Mouse (Mus musculus) midbrain, postnatal 0 days (tissue): Measurements from ENCODE around the gene Sf3b1. TPM values are rescaled to one million over a fixed set of nuclear protein-coding genes. Genes with fewer than 3 reads are reported as not detected.
A peak's percentile ranks its signal among the peaks of the same experiment; 100 is the strongest.

Experiments used
- ATAC-seq: fragments of 200-750 bp; cut with Nextera tagmentation; 2 replicates; pipeline ENCODE4 v1.8.0; 2017; ENCODE audit warnings: moderate number of reproducible peaks, mild to moderate bottlenecking, moderate TSS enrichment, moderate library complexity; ENCODE audit not compliant: low FRiP score
- DNase-seq: peaks from one replicate; pipeline ENCODE4 v3.0.0-alpha.2; 2015; ENCODE audit warnings: low spot score
- H3K27ac ChIP-seq: fragments of 300-500 bp; sonication (generic); 2 replicates; pipeline ENCODE4 v1.5.1; 2014; ENCODE audit warnings: low read depth, mild to moderate bottlenecking, low read length, mixed read lengths
- H3K27me3 ChIP-seq: fragments of 300-500 bp; sonication (generic); 2 replicates; pipeline ENCODE4 v1.6.1; 2014; ENCODE audit warnings: low read length, control low read depth, mixed read lengths; ENCODE audit not compliant: insufficient read depth
- H3K36me3 ChIP-seq: fragments of 300-500 bp; sonication (generic); 2 replicates; pipeline ENCODE4 v1.6.1; 2014; ENCODE audit warnings: low read length, control low read depth, mixed read lengths; ENCODE audit not compliant: insufficient read depth
- H3K4me1 ChIP-seq: fragments of 300-500 bp; sonication (generic); 2 replicates; pipeline ENCODE4 v1.6.1; 2014; ENCODE audit warnings: mild to moderate bottlenecking, control low read depth, antibody characterized with exemption, low read length, mixed read lengths; ENCODE audit not compliant: insufficient read depth
- H3K4me2 ChIP-seq: fragments of 300-500 bp; sonication (generic); 2 replicates; pipeline ENCODE4 v1.6.1; 2014; ENCODE audit warnings: low read depth, mild to moderate bottlenecking, low read length, mixed read lengths; ENCODE audit not compliant: poor library complexity, severe bottlenecking
- H3K4me3 ChIP-seq: fragments of 300-500 bp; sonication (generic); 2 replicates; pipeline ENCODE4 v1.5.1; 2014; ENCODE audit warnings: low read depth, mild to moderate bottlenecking, low read length, moderate library complexity
- H3K9ac ChIP-seq: fragments of 300-500 bp; sonication (generic); replicated peaks from 2 replicates; pipeline ENCODE4 v1.6.1; 2014; ENCODE audit warnings: mild to moderate bottlenecking, low read length, moderate library complexity, mixed read lengths; ENCODE audit not compliant: poor library complexity, severe bottlenecking
- H3K9me3 ChIP-seq: fragments of 300-500 bp; sonication (generic); 2 replicates; pipeline ENCODE4 v1.6.1; 2016; ENCODE audit warnings: low read length, control low read depth
- CTCF ChIP-seq: IDR thresholded peaks from 2 replicates; pipeline ENCODE4 v1.5.1; 2016; ENCODE audit warnings: antibody characterized with exemption, mild to moderate bottlenecking
- WGBS: fragments of 180-500 bp; shearing (Covaris S2); extraction: QIAGEN DNeasy Blood & Tissue Kit; methylation state at CpG from one replicate; pipeline ENCODE4 v1.1.7; 2014; 5-methylcytosine and 5-hydroxymethylcytosine counted together
- polyA plus RNA-seq: library from polyadenylated mRNA; unstranded; fragments of >200 nt; fragmentation: Nextera tagmentation; extraction: Ambion mirVana; gene quantifications from 2 replicates; pipeline ENCODE4 v1.2.1, GENCODE M21; 2015
- total RNA-seq: library from RNA; depleted of rRNA; stranded (reverse); fragments of >200 nt; gene quantifications from 2 replicates; pipeline ENCODE4 v1.2.3, GENCODE M21; 2014

Gene Sf3b1
- total and polyA plus RNA-seq, 2 experiments from 2014 or later, result 171 to 282 TPM

DNA sequence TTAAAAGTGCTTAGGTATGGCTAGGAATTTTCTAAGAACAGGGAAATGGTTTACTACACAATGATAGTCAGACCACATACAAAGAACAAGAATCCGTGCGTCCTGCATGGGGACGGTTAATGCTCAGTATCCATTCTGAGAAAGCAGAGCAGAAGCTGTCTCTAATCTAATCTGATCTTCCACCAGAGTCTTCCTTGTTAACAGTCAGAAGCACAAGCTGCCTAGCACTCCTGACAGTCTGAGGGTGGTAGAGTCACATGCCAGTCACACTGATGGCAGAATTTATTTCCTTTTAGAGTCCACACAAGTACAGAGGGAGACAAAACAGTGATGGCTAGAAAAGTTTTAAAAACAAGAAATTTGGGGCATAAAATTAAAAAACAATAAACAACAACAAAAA lies 41.5 kb downstream of the Sf3b1 start:
- no peaks in the 10 kb centered on the region for H3K27me3 ChIP-seq
- no peak for TF ChIP-seq CTCF
- no peak for ATAC-seq
- no peak overlapping the region for H3K27ac ChIP-seq
- H3K36me3 ChIP-seq, result peaks cover 17% of the 10 kb centered on the region
- no peak overlapping the region for H3K4me2 ChIP-seq
- H3K4me1 ChIP-seq, result no peaks in the 10 kb centered on the region
- WGBS, result 89% methylated on average over 3 of the region's 3 CpGs
- no peaks in the 10 kb centered on the region for H3K9me3 ChIP-seq
- DNase-seq, result no peak
- no peak overlapping the region for H3K4me3 ChIP-seq
- H3K9ac ChIP-seq, result no peak overlapping the region

DNA sequence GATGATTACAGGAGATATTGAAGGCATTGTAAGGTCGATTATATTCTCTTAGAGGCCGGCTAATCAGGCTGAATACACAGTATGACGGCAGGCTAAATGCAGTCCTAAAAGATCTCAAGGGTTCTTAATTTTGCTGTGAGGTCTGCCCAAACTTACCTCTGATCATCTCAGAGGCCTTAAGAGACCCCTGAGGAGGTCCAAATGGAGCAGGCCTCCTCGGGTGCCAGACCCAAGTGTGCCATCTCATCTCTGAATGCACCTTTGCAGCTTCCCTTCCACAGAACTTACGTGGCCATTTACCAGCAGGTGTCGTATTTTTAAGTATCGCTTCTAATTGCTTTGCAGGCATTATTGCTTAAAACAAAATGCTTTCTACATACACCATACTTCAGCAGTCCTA lies 43.1 kb downstream of the Sf3b1 start:
- no peak for ATAC-seq

GRCm38 (mm10) chr1:54983339-54983738 lies 43.9 kb downstream of the Sf3b1 start:
- WGBS, result 71% methylated on average over 3 of the region's 3 CpGs

More for the DNA sequence above, 43.1 kb downstream of the Sf3b1 start:
- no peak overlapping the region for H3K9ac ChIP-seq
- 93% methylated on average over 7 of the region's 7 CpGs for whole genome bisulfite sequencing
- no peaks in the 10 kb centered on the region for H3K27me3 ChIP-seq
- no peak overlapping the region for H3K4me2 ChIP-seq
- peaks cover 15% of the 10 kb centered on the region for H3K36me3 ChIP-seq
- no peak overlapping the region for H3K27ac ChIP-seq
- TF ChIP-seq CTCF, result no peak
- H3K9me3 ChIP-seq, result no peaks in the 10 kb centered on the region
- no peak for DNase-seq
- no peak overlapping the region for H3K4me3 ChIP-seq
- H3K4me1 ChIP-seq, result no peaks in the 10 kb centered on the region

GRCm38 (mm10) chr1:54982636-54983035 lies 44.6 kb downstream of the Sf3b1 start:
- no peak overlapping the region for H3K4me2 ChIP-seq
- 91% methylated on average over 3 of the region's 3 CpGs for WGBS
- no peaks in the 10 kb centered on the region for H3K9me3 ChIP-seq
- peaks cover 12% of the 10 kb centered on the region; the same call in 1 of the 2 replicates for H3K36me3 ChIP-seq
- TF ChIP-seq CTCF, result no peak
- no peaks in the 10 kb centered on the region for H3K4me1 ChIP-seq
- ATAC-seq, result no peak
- H3K27ac ChIP-seq, result no peak overlapping the region
- H3K4me3 ChIP-seq, result no peak overlapping the region
- H3K9ac ChIP-seq, result no peak overlapping the region
- DNase-seq, result no peak
- H3K27me3 ChIP-seq, result no peaks in the 10 kb centered on the region

More at GRCm38 (mm10) chr1:54983339-54983738, 43.9 kb downstream of the Sf3b1 start:
- H3K9ac ChIP-seq, result no peak overlapping the region
- no peak overlapping the region for H3K27ac ChIP-seq
- H3K9me3 ChIP-seq, result no peaks in the 10 kb centered on the region
- no peaks in the 10 kb centered on the region for H3K4me1 ChIP-seq
- TF ChIP-seq CTCF, result peak; percentile 71
- ATAC-seq (no peak), DNase-seq (peak; percentile 36)
- no peaks in the 10 kb centered on the region for H3K27me3 ChIP-seq
- H3K36me3 ChIP-seq, result peaks cover 12% of the 10 kb centered on the region; the same call in 1 of the 2 replicates
- no peak overlapping the region for H3K4me2 ChIP-seq
- no peak overlapping the region for H3K4me3 ChIP-seq

DNA sequence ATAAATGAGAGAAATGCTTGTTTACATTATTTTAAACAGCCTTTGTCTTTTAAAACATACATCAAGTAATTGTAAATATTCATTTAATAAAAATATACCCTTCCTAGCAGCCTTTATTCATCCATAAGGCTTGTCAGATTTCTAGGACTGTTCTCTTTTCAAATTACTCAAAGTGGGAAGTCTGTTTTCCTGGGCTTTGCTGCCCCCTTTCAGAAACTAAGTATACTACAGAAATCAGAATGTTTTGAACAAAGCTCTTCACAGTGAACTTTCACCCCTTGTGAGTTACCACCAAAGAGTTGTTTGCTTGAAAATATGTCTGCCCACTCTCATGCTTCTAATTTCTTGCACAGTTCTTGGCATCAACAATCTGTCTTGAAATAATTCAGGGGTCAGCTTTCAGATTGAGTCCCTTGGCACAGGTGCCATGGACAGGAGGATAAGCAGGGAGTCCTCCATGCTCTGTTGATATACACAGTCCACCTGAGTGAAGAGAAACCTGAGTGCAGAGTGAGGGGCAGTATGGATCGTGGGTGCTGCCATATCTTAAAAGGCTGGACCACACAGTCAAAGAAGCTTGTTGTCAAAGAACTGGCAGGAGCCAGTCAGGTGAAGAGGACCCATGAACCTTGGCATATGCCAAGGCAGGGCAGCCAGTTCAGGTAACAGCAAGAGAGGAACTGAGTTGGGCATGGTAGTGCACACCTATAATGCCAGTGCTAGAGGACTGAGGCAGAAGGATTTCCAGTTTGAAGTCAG lies 47.9 kb downstream of the Sf3b1 start:
- no peaks in the 10 kb centered on the region for H3K9me3 ChIP-seq
- peak; percentile 76 for TF ChIP-seq CTCF
- no peak overlapping the region for H3K27ac ChIP-seq
- H3K4me2 ChIP-seq, result no peak overlapping the region
- ATAC-seq (peak; percentile 57; the same call in 1 of the 2 replicates), DNase-seq (peak; percentile 45)
- H3K27me3 ChIP-seq, result no peaks in the 10 kb centered on the region
- 42% methylated on average over 1 of the region's 1 CpGs for WGBS
- no peaks in the 10 kb centered on the region for H3K36me3 ChIP-seq
- no peak overlapping the region for H3K4me3 ChIP-seq
- no peak overlapping the region for H3K9ac ChIP-seq
- H3K4me1 ChIP-seq, result no peaks in the 10 kb centered on the region

- no peak for ATAC-seq
- no peak for TF ChIP-seq CTCF
- Histone ChIP-seq H3K27ac (no peak overlapping the region), H3K4me2 (no peak overlapping the region), H3K36me3 (no peaks in the 10 kb centered on the region), H3K4me3 (no peak overlapping the region), H3K27me3 (no peaks in the 10 kb centered on the region), H3K9me3 (no peaks in the 10 kb centered on the region), H3K4me1 (no peaks in the 10 kb centered on the region), H3K9ac (no peak overlapping the region)
- no peak for DNase-seq
- WGBS, result 81% methylated on average over 5 of the region's 5 CpGs
These were observed 55.4 kb downstream of the Sf3b1 start for GRCm38 (mm10) chr1:54971687-54972404.
